Mouse (Mus musculus): Measurements from ENCODE around the gene Tbxa2r.

The Tbxa2r gene

GRCm38 (mm10) chr10:81299585-81300351, 28.8 kb upstream of the Tbxa2r start:
- no peak for DNase-seq (ENCODE audit: low spot score)

GRCm38 (mm10) chr10:81300352-81300907, 28.1 kb upstream of the Tbxa2r start:
- no peak for DNase-seq (ENCODE audit: low spot score)

- no peak for DNase-seq (ENCODE audit: low spot score)
Observed at GRCm38 (mm10) chr10:81301321-81301720, 27.2 kb upstream of the Tbxa2r start.

- no peak for DNase-seq (ENCODE audit: low spot score)
Observed at GRCm38 (mm10) chr10:81302288-81302687, 26.2 kb upstream of the Tbxa2r start.

- no peak for DNase-seq (ENCODE audit: low spot score)
Observed at GRCm38 (mm10) chr10:81302781-81303218, 25.7 kb upstream of the Tbxa2r start.

- no peak for DNase-seq (ENCODE audit: low spot score)
Observed at GRCm38 (mm10) chr10:81303258-81303657, 25.3 kb upstream of the Tbxa2r start.

GRCm38 (mm10) chr10:81303761-81304160, 24.8 kb upstream of the Tbxa2r start:
- no peak for DNase-seq (ENCODE audit: low spot score)

GRCm38 (mm10) chr10:81304597-81305238, 23.8 kb upstream of the Tbxa2r start:
- no peak for DNase-seq (ENCODE audit: low spot score)

- DNase-seq (ENCODE audit: low spot score), result no peak
Observed at GRCm38 (mm10) chr10:81305663-81306062, 22.9 kb upstream of the Tbxa2r start.

- DNase-seq (ENCODE audit: low spot score), result no peak
Observed at GRCm38 (mm10) chr10:81306173-81306668, 22.3 kb upstream of the Tbxa2r start.

- no peak for DNase-seq (ENCODE audit: low spot score)
Observed at GRCm38 (mm10) chr10:81306837-81307682, 21.5 kb upstream of the Tbxa2r start.

- no peak for DNase-seq (ENCODE audit: low spot score)
Observed at GRCm38 (mm10) chr10:81309571-81309970, 19.0 kb upstream of the Tbxa2r start.

- no peak for DNase-seq (ENCODE audit: low spot score)
Observed at GRCm38 (mm10) chr10:81313581-81313980, 14.9 kb upstream of the Tbxa2r start.

GRCm38 (mm10) chr10:81314201-81314600, 14.3 kb upstream of the Tbxa2r start:
- DNase-seq (ENCODE audit: low spot score), result no peak

GRCm38 (mm10) chr10:81315587-81315986, 12.9 kb upstream of the Tbxa2r start:
- DNase-seq (ENCODE audit: low spot score), result no peak

GRCm38 (mm10) chr10:81316338-81317060, 12.0 kb upstream of the Tbxa2r start:
- no peak for DNase-seq (ENCODE audit: low spot score)

- DNase-seq (ENCODE audit: low spot score), result peak; percentile 65
Observed at GRCm38 (mm10) chr10:81317273-81317672, 11.3 kb upstream of the Tbxa2r start.

- peak; percentile 57 for DNase-seq (ENCODE audit: low spot score)
Observed at GRCm38 (mm10) chr10:81318589-81319329, 9.8 kb upstream of the Tbxa2r start.

- no peak for DNase-seq (ENCODE audit: low spot score)
Observed at GRCm38 (mm10) chr10:81319330-81319699, 9.2 kb upstream of the Tbxa2r start.

GRCm38 (mm10) chr10:81319741-81320549, 8.6 kb upstream of the Tbxa2r start:
- DNase-seq (ENCODE audit: low spot score), result peak; percentile 96

Data from ovary, postnatal 36 days (tissue).